Mouse (Mus musculus): ENCODE measurements around the gene Sipa1l3.

DNA sequence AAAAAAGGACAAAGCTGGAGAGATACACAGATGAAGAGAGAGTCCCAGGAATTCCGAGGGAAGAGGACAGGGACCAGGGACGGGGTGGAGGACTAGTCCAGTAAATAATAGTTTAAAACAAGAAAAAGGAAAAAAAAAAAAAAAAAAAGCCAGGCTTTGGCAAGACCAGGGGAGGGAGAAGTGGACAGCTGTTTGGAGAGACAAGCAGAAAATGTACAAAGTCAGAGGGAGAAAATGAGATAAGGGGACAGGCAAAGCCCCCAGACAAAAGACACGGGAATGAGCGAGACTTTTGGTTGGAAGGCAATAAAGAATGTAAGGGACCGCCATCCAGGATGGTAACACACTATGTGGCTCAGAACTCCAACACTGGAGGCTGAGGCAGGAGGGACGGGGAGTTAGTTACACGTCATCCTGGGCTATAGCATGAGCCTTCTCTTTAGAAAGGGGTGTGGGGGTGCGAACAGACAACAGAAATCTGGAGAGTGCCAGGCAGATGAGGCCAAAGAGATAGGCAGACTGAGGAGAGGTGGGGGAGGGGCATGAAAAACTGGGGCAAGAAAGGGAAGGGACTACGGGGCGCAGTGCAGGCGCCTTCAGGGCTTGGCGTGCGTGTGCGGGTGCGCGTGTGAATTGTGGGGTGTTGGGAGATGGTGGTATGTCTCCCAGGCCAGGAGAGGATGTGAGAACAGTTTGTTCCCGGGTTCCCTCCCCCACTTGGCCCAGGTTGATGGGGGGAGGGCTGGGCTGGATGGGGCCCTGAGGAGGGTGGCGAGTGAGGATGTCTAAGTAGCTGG, 200.1 kb downstream of the Sipa1l3 start:
- TF ChIP-seq POLR2A (IDR thresholded peaks at IDR 0.05; ENCODE audit: extremely low read depth, insufficient read depth, low read length) (peak; percentile 49; the same call in 1 of the 2 replicates), CTCF (IDR thresholded peaks at IDR 0.05; ENCODE audit: extremely low read depth, insufficient read depth, low read length) (no peak)

All from cortical plate, adult 2 months (tissue).